In the genomic region with DNA sequence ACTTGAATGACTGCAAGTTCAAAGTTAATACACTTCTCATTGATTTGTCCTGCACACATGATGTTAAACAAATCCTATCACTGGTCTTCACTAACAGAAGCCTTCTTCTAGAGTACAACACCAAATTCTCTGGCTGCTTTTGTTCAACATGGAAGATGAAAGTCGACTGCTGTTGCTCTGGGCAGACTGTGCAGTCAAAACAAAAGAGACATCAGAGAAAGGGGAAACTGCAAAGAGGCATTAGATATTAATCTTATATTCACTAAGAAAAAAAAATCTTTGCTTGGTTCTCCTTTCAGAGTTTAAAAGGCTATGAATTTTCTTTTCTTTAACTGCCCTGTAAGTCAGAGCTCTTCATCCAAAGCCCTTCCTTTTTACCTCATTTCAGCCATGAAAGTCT, we compare ENCODE assay signal across 17 mouse cellular contexts. TPM values are rescaled to one million over a fixed set of nuclear protein-coding genes. Genes with fewer than 3 reads are reported as not detected.
DNase-seq lines count a peak whose midpoint lies in the region; ATAC-seq lines count a peak whose summit lies in the region.
"Had no signal": no experiment of that assay in that cellular context is flagged by ENCODE, and none has a peak within 500 bp of the region (broad histone marks: within the 10 kb centered on the region; RNA-seq: fewer than 3 reads in every experiment).

No protein-coding gene starts in this region.

- DNase-seq in CD4-positive, CD25-positive, alpha-beta regulatory T cell, adult 2 months (ENCODE audit: low read depth, low spot score): peak; percentile 20
- peak; percentile 22 for DNase-seq in MEL-GATA-1-ER (ENCODE audit: extremely low read depth, low read depth)
- DNase-seq in naive thymus-derived CD4-positive, alpha-beta T cell, adult 2 months (ENCODE audit: low read depth): peak; percentile 44
- DNase-seq in kidney, adult 11 months: no peak
- DNase-seq: adrenal gland, adult 8-10 months; adrenal gland, postnatal 14 days; adrenal gland, postnatal 36 days; cerebellum, adult 11-12 months; cerebellum, adult 2 months; cerebellum, adult 9-10 months; cerebellum, postnatal 10 days; cerebellum, postnatal 25 days; forebrain, postnatal 0 days had no signal

- no peak for ATAC-seq in CD4-positive, CD25-positive, alpha-beta regulatory T cell, adult 4 months
- no peak for ATAC-seq in megakaryocyte, adult 5-6 weeks (ENCODE audit: poor library complexity, severe bottlenecking)
- ATAC-seq: forebrain, embryonic 13.5 days; forebrain, embryonic 15.5 days; forebrain, postnatal 0 days had no signal

RNA-seq across cellular contexts. Expression of a gene that starts 39.7 kb away (rescaled TPM):
- polyA plus RNA-seq in CD4-positive, CD25-positive, alpha-beta regulatory T cell, adult 4 months (2017; shearing (Covaris generic)): 10 to 100 TPM; 20.3 to 30.5 TPM
- 4.7 and 7.8 TPM in 2 replicates for total RNA-seq in megakaryocyte, adult 5-6 weeks (2015)
- total RNA-seq in megakaryocyte, adult 5-6 weeks (2017): 8.3 and 9.5 TPM in 2 replicates
